Mouse (Mus musculus): ENCODE data around the gene Creld2. TPM values are rescaled to one million over a fixed set of nuclear protein-coding genes. Genes with fewer than 3 reads are reported as not detected.
"Not testable (repeated sequence)": the region's sequence is repeated elsewhere in the genome, so short reads cannot be mapped to it uniquely, and the experiment has no call there.

Creld2 gene
- 347 and 372 TPM in 2 replicates for polyA plus RNA-seq (2012; rRNA removed)

DNA sequence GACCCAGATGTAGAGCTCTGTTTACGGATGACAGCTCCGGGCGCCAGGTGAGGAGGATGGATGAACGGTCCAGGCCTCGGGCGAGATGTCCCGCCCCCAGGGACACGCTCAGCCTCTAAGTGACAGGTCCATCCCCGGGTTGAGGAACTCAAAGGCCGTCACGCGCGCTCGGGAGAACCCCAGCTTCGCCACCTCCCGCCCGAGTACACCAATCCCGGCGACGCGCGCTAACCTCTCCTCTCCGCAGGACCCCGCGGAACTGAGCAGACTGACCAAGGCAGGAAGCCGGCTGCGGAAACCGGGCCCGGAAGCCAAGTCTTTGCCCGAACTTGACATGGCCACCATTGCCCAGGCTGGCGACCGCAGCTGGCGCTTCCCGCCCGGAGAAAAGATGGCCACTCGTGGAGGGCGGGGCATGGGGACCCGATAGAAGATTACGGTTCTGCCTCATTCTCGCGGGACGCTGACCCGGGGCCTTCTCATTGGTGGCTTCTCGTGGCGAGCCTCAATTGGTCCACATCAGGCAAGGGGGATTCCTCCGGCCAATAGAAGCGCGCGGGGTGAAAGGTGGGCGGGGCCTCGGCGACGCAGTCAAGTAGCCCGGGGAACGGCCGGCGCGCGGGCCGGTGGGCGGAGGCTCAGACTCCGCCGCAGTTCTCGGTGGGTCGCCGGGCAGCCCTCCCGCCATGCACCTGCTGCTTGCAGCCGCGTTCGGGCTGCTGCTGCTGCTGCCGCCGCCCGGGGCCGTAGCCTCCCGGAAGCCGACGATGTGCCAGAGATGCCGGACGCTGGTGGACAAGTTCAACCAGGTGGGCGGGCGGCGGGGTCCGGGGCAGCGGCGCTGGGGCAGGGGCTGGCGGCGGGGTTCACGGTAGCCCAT lies at the start of gene Creld2, which contains the start of gene Alg12:
Creld2 (plus strand) TSS at position 621 of the 880 bp plus-strand sequence.
Alg12 (minus strand) TSS at position 293 of the 880 bp plus-strand sequence.
- Histone ChIP-seq H3K36me3 (ENCODE audit: control insufficient read depth, insufficient read depth, low read length) (no peaks in the 10 kb centered on the region), H3K4me3 (ENCODE audit: control insufficient read depth, low read depth, low read length) (peak within 1 kb of the TSS; percentile 90), H3K27ac (ENCODE audit: control insufficient read depth, insufficient read depth, low read depth, low read length) (peak within 1 kb of the TSS; percentile 92), H3K4me1 (ENCODE audit: control insufficient read depth, insufficient read depth, low read length) (peaks cover 5% of the 10 kb centered on the region), H3K27me3 (ENCODE audit: control insufficient read depth, insufficient read depth, low read length) (no peaks in the 10 kb centered on the region)
- TF ChIP-seq POLR2A (IDR thresholded peaks at IDR 0.05; ENCODE audit: control insufficient read depth, low read depth, low read length) = peak; percentile 77
- TF ChIP-seq CTCF (IDR thresholded peaks at IDR 0.05; ENCODE audit: control insufficient read depth, insufficient read depth, insufficient replicate concordance, low read depth, low read length) = no peak

DNA sequence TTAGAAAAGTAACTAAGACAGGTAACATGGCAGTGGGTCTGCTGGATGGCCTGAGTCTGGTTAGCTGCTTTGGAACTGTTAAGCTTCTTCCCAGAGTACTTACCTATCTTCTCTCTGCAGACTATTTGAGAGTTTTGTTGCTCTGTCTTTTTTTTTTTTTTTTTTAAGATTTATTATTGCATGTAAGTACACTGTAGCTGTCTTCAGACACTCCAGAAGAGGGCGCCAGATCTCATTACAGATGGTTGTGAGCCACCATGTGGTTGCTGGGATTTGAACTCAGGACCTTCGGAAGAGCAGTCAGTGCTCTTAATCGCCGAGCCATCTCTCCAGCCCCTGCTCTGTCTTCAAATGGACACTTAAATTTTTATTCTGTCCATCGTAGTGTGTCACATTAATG lies 44.8 kb upstream of the Creld2 start:
- H3K4me3 ChIP-seq (ENCODE audit: control insufficient read depth, low read depth, low read length); H3K4me1 ChIP-seq (ENCODE audit: control insufficient read depth, insufficient read depth, low read length); H3K27me3 ChIP-seq (ENCODE audit: control insufficient read depth, insufficient read depth, low read length); H3K27ac ChIP-seq (ENCODE audit: control insufficient read depth, insufficient read depth, low read depth, low read length); H3K36me3 ChIP-seq (ENCODE audit: control insufficient read depth, insufficient read depth, low read length): not testable (repeated sequence)

DNA sequence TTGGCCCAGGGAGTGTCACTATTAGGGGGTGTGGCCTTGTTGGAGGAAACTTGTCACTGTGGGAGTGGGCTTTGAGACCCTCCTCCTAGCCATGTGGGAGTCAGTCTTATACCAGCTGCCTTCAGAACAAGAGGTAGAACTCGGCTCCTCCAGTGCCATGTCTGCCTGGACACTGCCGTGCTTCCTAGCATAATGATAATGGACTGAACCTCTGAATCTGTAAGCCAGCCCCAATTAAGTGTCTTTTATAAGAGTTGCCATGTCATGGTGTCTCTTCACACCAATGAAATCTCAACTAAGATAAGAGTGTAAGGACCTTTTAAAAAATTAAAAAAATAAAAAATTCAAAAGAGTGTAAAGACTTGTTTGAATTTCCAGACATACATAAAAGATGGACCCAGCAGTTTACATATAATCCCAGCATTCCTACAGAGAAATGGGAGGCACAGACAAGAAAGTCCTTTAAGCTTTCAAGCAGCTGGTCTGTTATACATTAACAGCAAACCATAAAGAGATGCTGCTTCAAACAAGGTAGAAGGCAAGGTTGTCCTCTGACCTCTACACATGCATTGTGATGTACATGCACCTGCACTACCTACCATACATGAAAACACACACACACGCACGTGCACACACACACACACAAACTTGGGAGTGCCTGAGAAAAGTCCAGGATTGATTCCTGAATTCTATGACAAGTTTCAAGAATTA lies 27.2 kb upstream of the Creld2 start:
- H3K4me1 ChIP-seq (ENCODE audit: control insufficient read depth, insufficient read depth, low read length) = no peaks in the 10 kb centered on the region
- H3K36me3 ChIP-seq (ENCODE audit: control insufficient read depth, insufficient read depth, low read length) = no peaks in the 10 kb centered on the region
- TF ChIP-seq POLR2A (IDR thresholded peaks at IDR 0.05; ENCODE audit: control insufficient read depth, low read depth, low read length) = no peak
- TF ChIP-seq CTCF (IDR thresholded peaks at IDR 0.05; ENCODE audit: control insufficient read depth, insufficient read depth, insufficient replicate concordance, low read depth, low read length) = no peak

DNA sequence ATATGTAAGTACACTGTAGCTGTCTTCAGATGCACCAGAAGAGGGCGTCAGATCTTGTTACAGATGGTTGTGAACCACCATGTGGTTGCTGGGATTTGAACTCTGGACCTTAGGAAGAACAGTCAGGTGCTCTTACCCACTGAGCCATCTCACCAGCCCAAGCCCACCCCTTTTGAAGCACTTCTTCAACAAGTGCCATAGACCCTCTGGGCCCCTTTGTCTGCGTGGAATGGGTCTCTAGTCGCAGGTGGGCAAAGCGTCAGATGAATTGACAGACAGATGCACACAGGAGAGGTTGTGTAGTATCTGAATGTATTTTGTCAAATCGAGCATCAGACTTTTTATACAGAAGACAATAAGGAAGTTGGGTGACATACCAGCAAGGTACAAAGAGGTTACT lies 24.7 kb upstream of the Creld2 start:
- H3K27me3 ChIP-seq (ENCODE audit: control insufficient read depth, insufficient read depth, low read length); H3K4me1 ChIP-seq (ENCODE audit: control insufficient read depth, insufficient read depth, low read length); H3K36me3 ChIP-seq (ENCODE audit: control insufficient read depth, insufficient read depth, low read length); H3K27ac ChIP-seq (ENCODE audit: control insufficient read depth, insufficient read depth, low read depth, low read length); H3K4me3 ChIP-seq (ENCODE audit: control insufficient read depth, low read depth, low read length): not testable (repeated sequence)

More for the DNA sequence above, 27.2 kb upstream of the Creld2 start:
- Histone ChIP-seq H3K27me3 (ENCODE audit: control insufficient read depth, insufficient read depth, low read length) (no peaks in the 10 kb centered on the region), H3K27ac (ENCODE audit: control insufficient read depth, insufficient read depth, low read depth, low read length) (no peak overlapping the region), H3K4me3 (ENCODE audit: control insufficient read depth, low read depth, low read length) (no peak overlapping the region)

DNA sequence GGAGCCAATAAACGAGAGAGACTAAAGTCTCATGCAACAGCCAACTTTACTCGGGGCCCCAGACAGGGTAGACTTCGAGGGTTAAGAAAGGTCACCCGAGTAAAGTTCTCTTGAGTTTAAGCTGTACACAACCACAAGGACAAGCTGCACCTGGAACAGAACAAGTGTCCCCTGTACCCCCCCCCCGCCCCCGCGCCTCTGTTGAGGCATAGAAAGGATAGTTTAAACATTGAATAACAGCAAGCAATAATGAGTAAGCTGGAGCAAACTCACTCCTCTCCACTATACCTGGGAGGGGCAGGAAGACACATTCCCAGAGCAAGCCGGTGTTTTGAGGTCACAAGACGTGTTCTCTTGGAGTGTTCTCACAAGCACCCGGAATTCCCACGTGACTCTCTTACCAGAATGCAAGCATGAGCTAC lies 19.5 kb upstream of the Creld2 start:
- Histone ChIP-seq H3K27ac (ENCODE audit: control insufficient read depth, insufficient read depth, low read depth, low read length) (no peak overlapping the region), H3K36me3 (ENCODE audit: control insufficient read depth, insufficient read depth, low read length) (no peaks in the 10 kb centered on the region), H3K4me1 (ENCODE audit: control insufficient read depth, insufficient read depth, low read length) (no peaks in the 10 kb centered on the region), H3K4me3 (ENCODE audit: control insufficient read depth, low read depth, low read length) (no peak overlapping the region), H3K27me3 (ENCODE audit: control insufficient read depth, insufficient read depth, low read length) (no peaks in the 10 kb centered on the region)
- no peak for TF ChIP-seq CTCF (IDR thresholded peaks at IDR 0.05; ENCODE audit: control insufficient read depth, insufficient read depth, insufficient replicate concordance, low read depth, low read length)
- TF ChIP-seq POLR2A (IDR thresholded peaks at IDR 0.05; ENCODE audit: control insufficient read depth, low read depth, low read length) = no peak

DNA sequence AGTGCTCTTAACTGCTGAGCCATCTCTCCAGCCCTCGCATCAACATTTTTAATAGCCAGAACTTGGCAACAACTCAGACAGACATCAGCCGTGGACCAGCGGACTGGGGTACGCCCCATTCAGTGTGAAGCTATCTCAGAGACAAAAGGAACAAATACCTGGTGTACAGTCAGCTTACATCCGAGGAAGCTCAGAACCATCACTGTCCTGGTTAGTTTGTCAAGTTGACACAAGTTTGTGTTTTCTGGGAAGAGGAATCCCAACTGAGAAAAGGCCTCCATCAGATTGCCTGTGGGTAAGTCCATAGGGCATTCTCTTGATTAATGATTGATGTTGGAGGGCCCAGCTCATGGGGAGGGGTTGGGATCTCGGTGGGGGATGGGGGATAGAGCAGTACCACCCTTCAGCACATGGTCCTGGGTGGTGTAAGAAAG lies 18.5 kb upstream of the Creld2 start:
- Histone ChIP-seq H3K36me3 (ENCODE audit: control insufficient read depth, insufficient read depth, low read length) (no peaks in the 10 kb centered on the region), H3K27me3 (ENCODE audit: control insufficient read depth, insufficient read depth, low read length) (no peaks in the 10 kb centered on the region), H3K4me3 (ENCODE audit: control insufficient read depth, low read depth, low read length) (no peak overlapping the region), H3K4me1 (ENCODE audit: control insufficient read depth, insufficient read depth, low read length) (no peaks in the 10 kb centered on the region), H3K27ac (ENCODE audit: control insufficient read depth, insufficient read depth, low read depth, low read length) (no peak overlapping the region)
- TF ChIP-seq POLR2A (IDR thresholded peaks at IDR 0.05; ENCODE audit: control insufficient read depth, low read depth, low read length) = no peak
- TF ChIP-seq CTCF (IDR thresholded peaks at IDR 0.05; ENCODE audit: control insufficient read depth, insufficient read depth, insufficient replicate concordance, low read depth, low read length) = no peak

DNA sequence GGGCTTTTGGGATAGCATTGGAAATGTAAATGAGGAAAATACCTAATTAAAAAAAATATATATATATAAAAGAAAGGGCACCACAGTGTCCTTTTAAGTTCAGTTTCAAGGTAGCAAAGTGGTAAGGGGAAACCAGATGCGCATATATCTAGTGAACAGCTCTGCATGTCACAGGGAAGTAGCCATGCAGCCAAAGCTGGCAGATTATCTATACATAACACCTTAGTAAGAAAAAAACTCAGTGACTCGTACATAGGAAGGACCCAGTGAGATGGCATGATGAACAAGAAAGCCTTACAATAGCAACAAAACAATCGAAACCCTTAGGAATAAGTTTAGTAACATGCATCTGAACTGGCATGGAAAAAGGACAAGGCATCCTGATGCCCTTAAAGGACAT lies 17.5 kb upstream of the Creld2 start:
- no peak overlapping the region for H3K27ac ChIP-seq (ENCODE audit: control insufficient read depth, insufficient read depth, low read depth, low read length)
- TF ChIP-seq CTCF (IDR thresholded peaks at IDR 0.05; ENCODE audit: control insufficient read depth, insufficient read depth, insufficient replicate concordance, low read depth, low read length) (no peak), POLR2A (IDR thresholded peaks at IDR 0.05; ENCODE audit: control insufficient read depth, low read depth, low read length) (no peak)
- H3K4me1 ChIP-seq (ENCODE audit: control insufficient read depth, insufficient read depth, low read length) = no peaks in the 10 kb centered on the region
- 0 out of 2 replicates have a peak, but pooled peaks cover 1% of the 10 kb centered on the region for H3K36me3 ChIP-seq (ENCODE audit: control insufficient read depth, insufficient read depth, low read length)
- no peaks in the 10 kb centered on the region for H3K27me3 ChIP-seq (ENCODE audit: control insufficient read depth, insufficient read depth, low read length)
- no peak overlapping the region for H3K4me3 ChIP-seq (ENCODE audit: control insufficient read depth, low read depth, low read length)

All from testis, adult 2 months (tissue).